20 mouse cellular contexts compared by ENCODE assay signal in the genomic region with DNA sequence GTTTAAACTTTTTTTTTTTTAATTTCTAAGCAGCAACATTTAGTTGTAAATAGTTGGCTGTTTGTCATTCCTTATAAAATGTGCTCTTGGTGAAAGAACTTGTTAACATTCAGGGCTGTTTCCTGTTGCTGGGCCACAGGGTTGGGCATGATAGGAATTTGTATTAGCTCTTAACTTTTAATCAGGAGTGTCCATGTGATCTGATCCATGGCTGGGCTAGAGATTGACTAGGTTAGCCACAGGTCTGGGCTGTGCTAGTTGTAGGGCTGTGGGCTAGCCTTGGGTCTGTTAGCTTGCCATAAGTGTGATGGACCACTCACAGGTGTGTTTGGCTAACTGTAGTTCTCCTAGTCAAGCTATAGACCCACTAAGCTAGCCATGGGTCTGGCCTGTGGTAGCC.
"Had no signal": no experiment of that assay in that cellular context is flagged by ENCODE, and none has a peak within 500 bp of the region (broad histone marks: within the 10 kb centered on the region; RNA-seq: fewer than 3 reads in every experiment).

No protein-coding gene starts in this region.

- H3K9me3 ChIP-seq: liver, embryonic 15.5 days; lung, embryonic 15.5 days; megakaryocyte, embryonic 14.5 days; midbrain, embryonic 12.5 days; neural tube, embryonic 13.5 days had no signal

- DNase-seq: liver, postnatal 0 days; lung, adult 2 months; lung, postnatal 14 days; lung, postnatal 36 days; midbrain, embryonic 14.5 days; retina, postnatal 1 day; right cerebral cortex, adult 18-20 months; right cerebral cortex, postnatal 25 days; right cerebral cortex, postnatal 4 days; spleen, adult 18-20 months; thymus, adult 18-20 months; thymus, postnatal 14 days; thymus, postnatal 36 days had no signal

- H3K4me1 ChIP-seq: liver, embryonic 15.5 days; lung, embryonic 15.5 days; megakaryocyte, embryonic 14.5 days had no signal

- H3K4me3 ChIP-seq: liver, embryonic 15.5 days; lung, embryonic 15.5 days; megakaryocyte, embryonic 14.5 days; midbrain, embryonic 12.5 days; neural tube, embryonic 13.5 days had no signal

- H3K27ac ChIP-seq: liver, embryonic 15.5 days; lung, embryonic 15.5 days; macrophage; midbrain, embryonic 12.5 days; neural tube, embryonic 13.5 days had no signal

- H3K4me2 ChIP-seq: liver, embryonic 15.5 days; lung, embryonic 15.5 days; midbrain, embryonic 12.5 days; neural tube, embryonic 13.5 days had no signal

- ATAC-seq: liver, postnatal 0 days; lung, postnatal 0 days had no signal

- H3K27me3 ChIP-seq: liver, embryonic 15.5 days; lung, embryonic 15.5 days; midbrain, embryonic 12.5 days; neural tube, embryonic 13.5 days had no signal

- H3K9ac ChIP-seq: liver, embryonic 15.5 days; liver, postnatal 0 days; lung, embryonic 15.5 days; midbrain, embryonic 12.5 days; neural tube, embryonic 13.5 days had no signal

- H3K36me3 ChIP-seq: liver, embryonic 15.5 days; lung, embryonic 15.5 days; midbrain, embryonic 12.5 days; neural tube, embryonic 13.5 days had no signal
